9 mouse cellular contexts compared by ENCODE assay signal in genomic region chr5:4962063-4962610, GRCm38 (mm10).
DNase-seq lines count a peak whose midpoint lies in the region; ATAC-seq and TF ChIP-seq lines count a peak whose summit lies in the region.
"Had no signal": no experiment of that assay in that cellular context is flagged by ENCODE, and none has a peak within 500 bp of the region (broad histone marks: within the 10 kb centered on the region; RNA-seq: fewer than 3 reads in every experiment).

No protein-coding gene starts in this region.

- intact Hi-C loops in heart, postnatal 25 days (cut with DNase I): loop anchor here (1.0 to 10.0 kb wide), 4 partner anchors 304 to 793 kb away; no protein-coding TSS in a partner anchor

- no peak overlapping the region for H3K9ac ChIP-seq in forebrain, embryonic 11.5 days (ENCODE audit: low read length)
- no peak overlapping the region for H3K9ac ChIP-seq in liver, embryonic 15.5 days
- H3K9ac ChIP-seq in neural tube, embryonic 13.5 days: no peak overlapping the region

- no peak overlapping the region for H3K4me2 ChIP-seq in forebrain, embryonic 11.5 days (ENCODE audit: low read depth, low read length, severe bottlenecking)
- no peak overlapping the region for H3K4me2 ChIP-seq in liver, embryonic 15.5 days
- no peak overlapping the region for H3K4me2 ChIP-seq in neural tube, embryonic 13.5 days

- 54% methylated on average over 15 of the region's 15 CpGs for WGBS in forebrain, embryonic 11.5 days
- WGBS in liver, embryonic 15.5 days (ENCODE audit: insufficient replicate concordance): 46% methylated on average over 15 of the region's 15 CpGs
- WGBS in neural tube, embryonic 13.5 days: 48% methylated on average over 15 of the region's 15 CpGs

- no peaks in the 10 kb centered on the region for H3K9me3 ChIP-seq in G1E (replicated peaks)
- H3K9me3 ChIP-seq in forebrain, embryonic 11.5 days (ENCODE audit: control insufficient read depth, low read length): no peaks in the 10 kb centered on the region
- H3K9me3 ChIP-seq in liver, embryonic 15.5 days (replicated peaks): no peaks in the 10 kb centered on the region
- no peaks in the 10 kb centered on the region for H3K9me3 ChIP-seq in neural tube, embryonic 13.5 days

- H3K4me1 ChIP-seq in G1E (ENCODE audit: insufficient read depth, low read depth, low read length): no peaks in the 10 kb centered on the region
- 0 out of 2 replicates have a peak, but pooled peaks cover 6% of the 10 kb centered on the region for H3K4me1 ChIP-seq in forebrain, embryonic 11.5 days (replicated peaks; ENCODE audit: control insufficient read depth, insufficient read depth, low read length)
- H3K4me1 ChIP-seq in liver, embryonic 15.5 days (replicated peaks): 0 out of 2 replicates have a peak, but pooled peaks cover 3% of the 10 kb centered on the region
- peaks cover 16% of the 10 kb centered on the region for H3K4me1 ChIP-seq in neural tube, embryonic 13.5 days (replicated peaks)

- no peaks in the 10 kb centered on the region for H3K36me3 ChIP-seq in G1E (replicated peaks)
- no peaks in the 10 kb centered on the region for H3K36me3 ChIP-seq in forebrain, embryonic 11.5 days (ENCODE audit: control insufficient read depth, insufficient read depth, low read length)
- H3K36me3 ChIP-seq in liver, embryonic 15.5 days (replicated peaks): no peaks in the 10 kb centered on the region
- H3K36me3 ChIP-seq in neural tube, embryonic 13.5 days: no peaks in the 10 kb centered on the region

- peaks cover 5% of the 10 kb centered on the region; the same call in 1 of the 2 replicates for H3K27me3 ChIP-seq in G1E (ENCODE audit: insufficient read depth, low read length)
- H3K27me3 ChIP-seq in forebrain, embryonic 11.5 days (ENCODE audit: control insufficient read depth, insufficient read depth, low read length): no peaks in the 10 kb centered on the region
- H3K27me3 ChIP-seq in liver, embryonic 15.5 days: no peaks in the 10 kb centered on the region
- no peaks in the 10 kb centered on the region for H3K27me3 ChIP-seq in neural tube, embryonic 13.5 days

- H3K4me3 ChIP-seq in G1E (ENCODE audit: low read depth, low read length): no peak overlapping the region
- H3K4me3 ChIP-seq in forebrain, embryonic 11.5 days (ENCODE audit: low read depth, low read length): no peak overlapping the region
- H3K4me3 ChIP-seq in liver, embryonic 15.5 days (replicated peaks): no peak overlapping the region
- H3K4me3 ChIP-seq in neural tube, embryonic 13.5 days: no peak overlapping the region

- peak; percentile 57 for TF ChIP-seq CTCF in G1E (IDR thresholded peaks at IDR 0.05; ENCODE audit: low read depth, low read length)

- H3K27ac ChIP-seq in forebrain, embryonic 11.5 days (ENCODE audit: low read depth, low read length): no peak overlapping the region
- no peak overlapping the region for H3K27ac ChIP-seq in liver, embryonic 15.5 days (replicated peaks)
- peak overlapping the region; percentile 68 for H3K27ac ChIP-seq in neural tube, embryonic 13.5 days (replicated peaks)
- H3K27ac ChIP-seq: macrophage had no signal

- peak; percentile 31 for DNase-seq in G1E (ENCODE audit: low spot score)
- peak; percentile 38 for DNase-seq in c-Kit-positive CD71-positive TER-119-negative erythroid progenitor cells, embryonic 14.5 days (ENCODE audit: low read depth)
- DNase-seq in forebrain, embryonic 11.5 days (ENCODE audit: low spot score): peak; percentile 75
- peak; percentile 35 for DNase-seq in heart, postnatal 25 days (ENCODE audit: low spot score)
- peak; percentile 61 to 77 for DNase-seq in kidney, postnatal 4 days
- DNase-seq in testis, postnatal 14 days (ENCODE audit: low spot score): peak; percentile 24

- ATAC-seq in G1E (ENCODE audit: extremely low read depth, insufficient number of reproducible peaks, low FRiP score, poor library complexity, severe bottlenecking): peak; percentile 54; the same call in 1 of the 2 replicates
- peak; percentile 78 for ATAC-seq in forebrain, embryonic 11.5 days (replicated peaks; ENCODE audit: low FRiP score)
- peak; percentile 44; the same call in 1 of the 2 replicates for ATAC-seq in liver, embryonic 15.5 days (ENCODE audit: insufficient read depth)
- peak; percentile 88 for ATAC-seq in neural tube, embryonic 13.5 days (ENCODE audit: low read depth)

Comparison
In these comparisons a context has a peak if more than half of its experiments do, and no peak if none do; other contexts are left out.
1. DNase-seq: peak in every context shown above with its lines; median percentile 75 in forebrain, embryonic 11.5 days; 69 in kidney, postnatal 4 days; 38 in c-Kit-positive CD71-positive TER-119-negative erythroid progenitor cells, embryonic 14.5 days; 35 in heart, postnatal 25 days; 31 in G1E; 24 in testis, postnatal 14 days.